Mouse (Mus musculus) kidney, embryonic 14.5 days (tissue): ENCODE results near the gene Plin4. TPM values are rescaled to one million over a fixed set of nuclear protein-coding genes. Genes with fewer than 3 reads are reported as not detected.
A peak's percentile ranks its signal among the peaks of the same experiment; 100 is the strongest.

Experiments used
- ATAC-seq: fragments of 200-750 bp; cut with Nextera tagmentation; 2 replicates; pipeline ENCODE4 v1.8.0; 2017; ENCODE audit warnings: moderate number of reproducible peaks, mild to moderate bottlenecking, moderate TSS enrichment, moderate library complexity; ENCODE audit not compliant: low FRiP score, low TSS enrichment
- H3K27ac ChIP-seq: fragments of 300-500 bp; sonication (generic); 2 replicates; pipeline ENCODE4 v1.5.1; 2014; ENCODE audit warnings: low read depth, mild to moderate bottlenecking, low read length, moderate library complexity, mixed read lengths
- H3K27me3 ChIP-seq: fragments of 300-500 bp; sonication (generic); 2 replicates; pipeline ENCODE4 v1.6.1; 2014; ENCODE audit warnings: mild to moderate bottlenecking, low read length; ENCODE audit not compliant: control insufficient read depth, insufficient read depth
- H3K36me3 ChIP-seq: fragments of 300-500 bp; sonication (generic); 2 replicates; pipeline ENCODE4 v1.6.1; 2014; ENCODE audit warnings: low read length, mixed read lengths; ENCODE audit not compliant: control insufficient read depth, insufficient read depth
- H3K4me1 ChIP-seq: fragments of 300-500 bp; sonication (generic); 2 replicates; pipeline ENCODE4 v1.6.1; 2014; ENCODE audit warnings: low read length, mixed read lengths; ENCODE audit not compliant: control insufficient read depth, insufficient read depth
- H3K4me2 ChIP-seq: fragments of 300-500 bp; sonication (generic); replicated peaks from 2 replicates; pipeline ENCODE4 v1.6.1; 2014; ENCODE audit warnings: low read depth, mild to moderate bottlenecking, low read length
- H3K4me3 ChIP-seq: fragments of 300-500 bp; sonication (generic); 2 replicates; pipeline ENCODE4 v1.5.1; 2014; ENCODE audit warnings: mild to moderate bottlenecking, low read length
- H3K9ac ChIP-seq: fragments of 300-500 bp; sonication (generic); 2 replicates; pipeline ENCODE4 v1.6.1; 2014; ENCODE audit warnings: low read depth, mild to moderate bottlenecking, low read length, moderate library complexity
- H3K9me3 ChIP-seq: fragments of 300-500 bp; sonication (generic); 2 replicates; pipeline ENCODE4 v1.6.1; 2016; ENCODE audit warnings: low read length; ENCODE audit not compliant: control insufficient read depth
- WGBS: fragments of 180-500 bp; shearing (Covaris S2); extraction: QIAGEN DNeasy Blood & Tissue Kit; methylation state at CpG from one replicate; pipeline ENCODE4 v1.1.7; 2014; 5-methylcytosine and 5-hydroxymethylcytosine counted together
- polyA plus RNA-seq: library from polyadenylated mRNA; unstranded; fragments of >200 nt; fragmentation: Nextera tagmentation; extraction: Ambion mirVana; gene quantifications from 2 replicates; pipeline ENCODE4 v1.2.1, GENCODE M21; 2014

Gene Plin4
- polyA plus RNA-seq, 1 experiment from 2014 or later, result 0.08 TPM

- no peak for ATAC-seq
- no peak overlapping the region for H3K4me2 ChIP-seq
- H3K9ac ChIP-seq, result no peak overlapping the region
- peaks cover 15% of the 10 kb centered on the region; the same call in 1 of the 2 replicates for H3K4me1 ChIP-seq
- H3K4me3 ChIP-seq, result no peak overlapping the region
- H3K9me3 ChIP-seq, result no peaks in the 10 kb centered on the region
- H3K36me3 ChIP-seq, result no peaks in the 10 kb centered on the region
- WGBS, result 4% methylated on average over 14 of the region's 14 CpGs
- no peak overlapping the region for H3K27ac ChIP-seq
- H3K27me3 ChIP-seq, result no peaks in the 10 kb centered on the region
These were observed 23.1 kb upstream of the Plin4 start for GRCm38 (mm10) chr17:56132661-56133060.

GRCm38 (mm10) chr17:56131814-56132213 is 22.2 kb upstream of the Plin4 start:
- no peak overlapping the region for H3K4me2 ChIP-seq
- H3K27me3 ChIP-seq, result no peaks in the 10 kb centered on the region
- no peak overlapping the region for H3K9ac ChIP-seq
- H3K36me3 ChIP-seq, result no peaks in the 10 kb centered on the region
- no peak overlapping the region for H3K4me3 ChIP-seq
- WGBS, result 52% methylated on average over 7 of the region's 7 CpGs
- H3K27ac ChIP-seq, result no peak overlapping the region
- peaks cover 15% of the 10 kb centered on the region; the same call in 1 of the 2 replicates for H3K4me1 ChIP-seq
- no peaks in the 10 kb centered on the region for H3K9me3 ChIP-seq
- ATAC-seq, result no peak

GRCm38 (mm10) chr17:56131136-56131535 is 21.5 kb upstream of the Plin4 start:
- no peaks in the 10 kb centered on the region for H3K9me3 ChIP-seq
- 90% methylated on average over 10 of the region's 10 CpGs for WGBS
- no peak; the same call in 1 of the 2 replicates for ATAC-seq
- H3K27me3 ChIP-seq, result no peaks in the 10 kb centered on the region
- H3K4me1 ChIP-seq, result peaks cover 15% of the 10 kb centered on the region; the same call in 1 of the 2 replicates
- H3K27ac ChIP-seq, result no peak overlapping the region
- H3K9ac ChIP-seq, result no peak overlapping the region
- H3K4me2 ChIP-seq, result no peak overlapping the region
- H3K36me3 ChIP-seq, result no peaks in the 10 kb centered on the region
- H3K4me3 ChIP-seq, result no peak overlapping the region

- no peak overlapping the region for H3K27ac ChIP-seq
- ATAC-seq, result no peak
- 79% methylated on average over 15 of the region's 15 CpGs for WGBS
These were observed 18.6 kb upstream of the Plin4 start for GRCm38 (mm10) chr17:56128246-56128645.

GRCm38 (mm10) chr17:56126175-56126574 is 16.6 kb upstream of the Plin4 start:
- Histone ChIP-seq H3K4me3 (no peak overlapping the region), H3K9ac (no peak overlapping the region), H3K27ac (no peak overlapping the region), H3K36me3 (no peaks in the 10 kb centered on the region), H3K27me3 (peaks cover 33% of the 10 kb centered on the region), H3K4me2 (no peak overlapping the region), H3K4me1 (no peaks in the 10 kb centered on the region), H3K9me3 (peaks cover 9% of the 10 kb centered on the region)
- 78% methylated on average over 11 of the region's 11 CpGs for WGBS
- ATAC-seq, result no peak

More at GRCm38 (mm10) chr17:56128246-56128645, 18.6 kb upstream of the Plin4 start:
- no peak overlapping the region for H3K4me2 ChIP-seq
- H3K27me3 ChIP-seq, result peaks cover 15% of the 10 kb centered on the region
- H3K9ac ChIP-seq, result no peak overlapping the region
- H3K9me3 ChIP-seq, result no peaks in the 10 kb centered on the region; the same call in 1 of the 2 replicates
- H3K4me3 ChIP-seq, result no peak overlapping the region
- no peaks in the 10 kb centered on the region for H3K36me3 ChIP-seq
- H3K4me1 ChIP-seq, result peaks cover 2% of the 10 kb centered on the region; the same call in 1 of the 2 replicates

GRCm38 (mm10) chr17:56125276-56125630 is 15.7 kb upstream of the Plin4 start:
- no peak for ATAC-seq
- Histone ChIP-seq H3K9me3 (peaks cover 9% of the 10 kb centered on the region), H3K36me3 (no peaks in the 10 kb centered on the region), H3K4me2 (no peak overlapping the region), H3K27ac (no peak overlapping the region), H3K9ac (no peak overlapping the region), H3K4me1 (peaks cover 3% of the 10 kb centered on the region; the same call in 1 of the 2 replicates), H3K4me3 (no peak overlapping the region), H3K27me3 (peaks cover 42% of the 10 kb centered on the region)
- 78% methylated on average over 4 of the region's 4 CpGs for WGBS

GRCm38 (mm10) chr17:56124377-56125275 is 15.0 kb upstream of the Plin4 start:
- 5% methylated on average over 57 of the region's 59 CpGs for WGBS
- H3K27me3 ChIP-seq, result peaks cover 48% of the 10 kb centered on the region

GRCm38 (mm10) chr17:56123681-56124340 is 14.2 kb upstream of the Plin4 start:
- Histone ChIP-seq H3K4me2 (peak overlapping the region; percentile 81), H3K9me3 (peaks cover 9% of the 10 kb centered on the region), H3K27me3 (peaks cover 57% of the 10 kb centered on the region), H3K9ac (peak overlapping the region; percentile 65), H3K27ac (no peak overlapping the region), H3K36me3 (no peaks in the 10 kb centered on the region), H3K4me1 (peaks cover 12% of the 10 kb centered on the region; the same call in 1 of the 2 replicates), H3K4me3 (peak overlapping the region; percentile 41)
- 0 out of 2 replicates have a peak, but pooled peaks have one; percentile 3 for ATAC-seq
- 38% methylated on average over 57 of the region's 59 CpGs for WGBS

More at GRCm38 (mm10) chr17:56124377-56125275, 15.0 kb upstream of the Plin4 start:
- H3K4me2 ChIP-seq, result peak overlapping the region; percentile 81
- no peaks in the 10 kb centered on the region for H3K36me3 ChIP-seq
- peaks cover 9% of the 10 kb centered on the region for H3K9me3 ChIP-seq
- ATAC-seq, result no peak
- peak overlapping the region; percentile 65 for H3K9ac ChIP-seq
- H3K4me3 ChIP-seq, result peak overlapping the region; percentile 41
- peaks cover 10% of the 10 kb centered on the region; the same call in 1 of the 2 replicates for H3K4me1 ChIP-seq
- H3K27ac ChIP-seq, result no peak overlapping the region
